Mouse (Mus musculus) liver, adult 2 months (tissue): Measurements from ENCODE around the gene Zfp456. TPM values are rescaled to one million over a fixed set of nuclear protein-coding genes. Genes with fewer than 3 reads are reported as not detected.
A peak's percentile ranks its signal among the peaks of the same experiment; 100 is the strongest.

Experiments
- DNase-seq: peaks from one replicate; pipeline ENCODE4 v3.0.0-alpha.2; 2011; ENCODE audit warnings: low read depth, low spot score; ENCODE audit errors: extremely low read depth
- H3K27ac ChIP-seq: fragments of 200-500 bp; replicated peaks from 2 replicates; pipeline ENCODE4 v1.5.1; 2012; ENCODE audit warnings: low read depth, mild to moderate bottlenecking, control low read depth, inconsistent platforms, low read length; ENCODE audit not compliant: insufficient read depth
- H3K27me3 ChIP-seq: fragments of 200-500 bp; 2 replicates; pipeline ENCODE4 v1.6.1; 2012; ENCODE audit warnings: mild to moderate bottlenecking, moderate library complexity, low read length, inconsistent platforms; ENCODE audit not compliant: control insufficient read depth, insufficient read depth
- H3K36me3 ChIP-seq: fragments of 200-500 bp; 2 replicates; pipeline ENCODE4 v1.6.1; 2012; ENCODE audit warnings: low read length, inconsistent platforms; ENCODE audit not compliant: control insufficient read depth, insufficient read depth
- H3K4me1 ChIP-seq: fragments of 200-500 bp; 2 replicates; pipeline ENCODE4 v1.6.1; 2011; ENCODE audit warnings: low read length; ENCODE audit not compliant: control insufficient read depth, insufficient read depth
- H3K4me3 ChIP-seq: fragments of 200-500 bp; 2 replicates; pipeline ENCODE4 v1.5.1; 2011; ENCODE audit warnings: low read depth, mild to moderate bottlenecking, control low read depth, low read length, moderate library complexity; ENCODE audit not compliant: insufficient read depth
- H3K79me2 ChIP-seq: fragments of 200-500 bp; 2 replicates; pipeline ENCODE4 v1.6.1; 2012; ENCODE audit warnings: inconsistent platforms, mild to moderate bottlenecking, low read length, moderate library complexity; ENCODE audit not compliant: control insufficient read depth, insufficient read depth
- H3K9ac ChIP-seq: fragments of 200-500 bp; 2 replicates; pipeline ENCODE4 v1.6.1; 2012; ENCODE audit warnings: low read depth, mild to moderate bottlenecking, control low read depth, inconsistent platforms, low read length
- CTCF ChIP-seq: fragments of 200-500 bp; IDR thresholded peaks from 2 replicates; pipeline ENCODE4 v1.5.1; 2011; ENCODE audit warnings: low read depth, low read length, control low read depth
- POLR2A ChIP-seq: fragments of 200-500 bp; IDR thresholded peaks from 2 replicates; pipeline ENCODE4 v1.6.1; 2011; ENCODE audit warnings: low read length, control low read depth; ENCODE audit not compliant: insufficient read depth; ENCODE audit errors: extremely low read depth
- WGBS: fragments of 180-500 bp; shearing (Covaris S2); methylation state at CpG from one replicate; pipeline ENCODE4 v1.1.7; 2018; 5-methylcytosine and 5-hydroxymethylcytosine counted together
- polyA plus RNA-seq: library from polyadenylated mRNA; depleted of rRNA; stranded (reverse); fragments of >200 nt; gene quantifications from 2 replicates; pipeline ENCODE4 v1.2.3, GENCODE M21; 2012; rRNA removed
- total RNA-seq: library from RNA; depleted of rRNA; stranded (reverse); fragments of >200 nt; gene quantifications from 2 replicates; pipeline ENCODE4 v1.2.3, GENCODE M21; 2014; rRNA removed

The Zfp456 gene
- total and polyA plus RNA-seq, 2 experiments: 0.11 to 1.5 TPM

GRCm38 (mm10) chr13:67343422-67343821, 32.2 kb downstream of the Zfp456 start:
- no peaks in the 10 kb centered on the region for H3K79me2 ChIP-seq
- TF ChIP-seq POLR2A (no peak), CTCF (no peak)
- peaks cover 29% of the 10 kb centered on the region for H3K36me3 ChIP-seq
- H3K9ac ChIP-seq: no peak overlapping the region
- H3K4me3 ChIP-seq: no peak overlapping the region
- H3K27ac ChIP-seq: no peak overlapping the region
- DNase-seq: no peak
- WGBS: 93% methylated on average over 2 of the region's 2 CpGs
- no peaks in the 10 kb centered on the region for H3K27me3 ChIP-seq
- no peaks in the 10 kb centered on the region for H3K4me1 ChIP-seq

GRCm38 (mm10) chr13:67332877-67333276, 42.7 kb downstream of the Zfp456 start:
- H3K79me2 ChIP-seq: peaks cover 9% of the 10 kb centered on the region; the same call in 1 of the 2 replicates
- H3K27ac ChIP-seq: peak overlapping the region; percentile 78
- H3K36me3 ChIP-seq: no peaks in the 10 kb centered on the region
- H3K9ac ChIP-seq: no peak overlapping the region
- DNase-seq: no peak
- peaks cover 5% of the 10 kb centered on the region; the same call in 1 of the 2 replicates for H3K4me1 ChIP-seq
- peak overlapping the region; percentile 63; the same call in 1 of the 2 replicates for H3K4me3 ChIP-seq
- TF ChIP-seq CTCF (no peak), POLR2A (no peak)
- H3K27me3 ChIP-seq: no peaks in the 10 kb centered on the region
- 72% methylated on average over 1 of the region's 1 CpGs for WGBS

- no peaks in the 10 kb centered on the region for H3K36me3 ChIP-seq
- peak within 1 kb of the TSS; percentile 71 for H3K9ac ChIP-seq
- peak; percentile 98 for DNase-seq
- WGBS: 4% methylated on average over 17 of the region's 17 CpGs
- no peaks in the 10 kb centered on the region for H3K27me3 ChIP-seq
- H3K79me2 ChIP-seq: peaks cover 9% of the 10 kb centered on the region; the same call in 1 of the 2 replicates
- peaks cover 5% of the 10 kb centered on the region; the same call in 1 of the 2 replicates for H3K4me1 ChIP-seq
- peak within 1 kb of the TSS; percentile 78 for H3K27ac ChIP-seq
- peak within 1 kb of the TSS; percentile 63 for H3K4me3 ChIP-seq
- TF ChIP-seq CTCF: peak; percentile 71
- no peak; the same call in 1 of the 2 replicates for TF ChIP-seq POLR2A
These were observed 43.4 kb downstream of the Zfp456 start, which contains the start of gene Zfp595 for GRCm38 (mm10) chr13:67332019-67332724. TSS of gene Zfp595 (minus strand) at chr13:67332570.

Other genes with a start within 250 kb of the Zfp456 start
- 2.4 and 3.2 TPM in 2 replicates for gene Rsl1, start 202.6 kb downstream of the Zfp456 start, total RNA-seq
- 0.30 and 0.33 TPM in 2 replicates for gene Rsl1, start 202.6 kb downstream of the Zfp456 start, polyA plus RNA-seq
- 1.3 and 1.8 TPM in 2 replicates for gene Zfp455, start 181.3 kb downstream of the Zfp456 start, total RNA-seq
- 0.10 and 0.11 TPM in 2 replicates for gene Zfp455, start 181.3 kb downstream of the Zfp456 start, polyA plus RNA-seq
- 1.9 TPM in 2 replicates for gene Zfp458, start 97.3 kb downstream of the Zfp456 start, total RNA-seq
- gene Zfp458, start 97.3 kb downstream of the Zfp456 start, polyA plus RNA-seq: 0.21 and 0.26 TPM in 2 replicates
- gene Zfp457, start 69.3 kb downstream of the Zfp456 start, total RNA-seq: 1.9 and 4.0 TPM in 2 replicates
- 0.51 and 0.87 TPM in 2 replicates for gene Zfp457, start 69.3 kb downstream of the Zfp456 start, polyA plus RNA-seq
- gene Zfp595, start 43.2 kb downstream of the Zfp456 start, total RNA-seq: 4.4 and 4.9 TPM in 2 replicates
- gene Zfp595, start 43.2 kb downstream of the Zfp456 start, polyA plus RNA-seq: 0.48 and 0.50 TPM in 2 replicates
- gene Gm28044, start 15.3 kb downstream of the Zfp456 start, total RNA-seq: 0.40 TPM in 1 of 2 replicates, not detected in the other
- gene Gm28044, start 15.3 kb downstream of the Zfp456 start, polyA plus RNA-seq: 0.24 TPM in 1 of 2 replicates, not detected in the other
- gene Zfp953, start 15.2 kb downstream of the Zfp456 start, total RNA-seq: 2.4 and 2.8 TPM in 2 replicates
- 0.26 and 0.28 TPM in 2 replicates for gene Zfp953, start 15.2 kb downstream of the Zfp456 start, polyA plus RNA-seq
- gene Gm28041, start 77 bp downstream of the Zfp456 start, total RNA-seq: 0.27 and 0.65 TPM in 2 replicates
- gene Gm28041, start 77 bp downstream of the Zfp456 start, polyA plus RNA-seq: not detected in 2 replicates
- gene Zfp429, start 24.0 kb upstream of the Zfp456 start, total RNA-seq: 3.0 TPM in 2 replicates
- 0.69 and 1.00 TPM in 2 replicates for gene Zfp429, start 24.0 kb upstream of the Zfp456 start, polyA plus RNA-seq
- gene Zfp459, start 45.6 kb upstream of the Zfp456 start, total RNA-seq: 0.07 and 0.28 TPM in 2 replicates
- gene Zfp459, start 45.6 kb upstream of the Zfp456 start, polyA plus RNA-seq: 0.04 and 0.11 TPM in 2 replicates
- 26.6 and 32.5 TPM in 2 replicates for gene Zfp874a, start 75.8 kb upstream of the Zfp456 start, total RNA-seq
- gene Zfp874a, start 75.8 kb upstream of the Zfp456 start, polyA plus RNA-seq: 2.3 and 4.5 TPM in 2 replicates
- 7.2 and 8.7 TPM in 2 replicates for gene Zfp874b, start 108.4 kb upstream of the Zfp456 start, total RNA-seq
- gene Zfp874b, start 108.4 kb upstream of the Zfp456 start, polyA plus RNA-seq: 1.7 and 2.7 TPM in 2 replicates
- 3.8 and 5.2 TPM in 2 replicates for gene Zfp58, start 124.7 kb upstream of the Zfp456 start, total RNA-seq
- gene Zfp58, start 124.7 kb upstream of the Zfp456 start, polyA plus RNA-seq: 0.56 and 0.68 TPM in 2 replicates
- gene Gm26965, start 150.3 kb upstream of the Zfp456 start, total RNA-seq: 0.07 TPM in 1 of 2 replicates, not detected in the other
- not detected in 2 replicates for gene Gm26965, start 150.3 kb upstream of the Zfp456 start, polyA plus RNA-seq
- 14.9 and 16.6 TPM in 2 replicates for gene Zfp87, start 150.4 kb upstream of the Zfp456 start, total RNA-seq
- gene Zfp87, start 150.4 kb upstream of the Zfp456 start, polyA plus RNA-seq: 7.1 and 12.3 TPM in 2 replicates
- gene Zfp748, start 178.0 kb upstream of the Zfp456 start, total RNA-seq: 6.8 and 8.9 TPM in 2 replicates
- 0.66 and 0.81 TPM in 2 replicates for gene Zfp748, start 178.0 kb upstream of the Zfp456 start, polyA plus RNA-seq
- gene Zfp729b, start 233.9 kb upstream of the Zfp456 start, total RNA-seq: 7.1 and 9.5 TPM in 2 replicates
- gene Zfp729b, start 233.9 kb upstream of the Zfp456 start, polyA plus RNA-seq: 0.27 and 0.32 TPM in 2 replicates